Mouse (Mus musculus): ENCODE results near the gene Atp6v0b.

- peak; percentile 87 for TF ChIP-seq CTCF (IDR thresholded peaks at IDR 0.05; ENCODE audit: borderline replicate concordance, extremely low read depth, insufficient read depth, insufficient read length)
- no peak for TF ChIP-seq POLR2A (IDR thresholded peaks at IDR 0.05; ENCODE audit: borderline replicate concordance, extremely low read depth, insufficient read depth, insufficient read length, poor library complexity, severe bottlenecking)
Observed at GRCm38 (mm10) chr4:117928234-117928633, 41.1 kb upstream of the Atp6v0b start.
